Mouse (Mus musculus): ENCODE results near the gene Vasp.

- TF ChIP-seq CTCF (IDR thresholded peaks at IDR 0.05; ENCODE audit: low read depth, low read length) (no peak), POLR2A (IDR thresholded peaks at IDR 0.05; ENCODE audit: insufficient read depth, low read length) (no peak), EP300 (IDR thresholded peaks at IDR 0.05; ENCODE audit: insufficient read depth, low read depth, low read length) (no peak)
Observed at GRCm38 (mm10) chr7:19305413-19305735, 33.8 kb upstream of the Vasp start.

Data from ES-Bruce4 (cell line).